Mouse (Mus musculus): ENCODE data around the gene Tgfbi. TPM values are rescaled to one million over a fixed set of nuclear protein-coding genes. Genes with fewer than 3 reads are reported as not detected.

Gene Tgfbi
- polyA plus RNA-seq, 2 experiments: 6.1 to 6.7 TPM

DNA sequence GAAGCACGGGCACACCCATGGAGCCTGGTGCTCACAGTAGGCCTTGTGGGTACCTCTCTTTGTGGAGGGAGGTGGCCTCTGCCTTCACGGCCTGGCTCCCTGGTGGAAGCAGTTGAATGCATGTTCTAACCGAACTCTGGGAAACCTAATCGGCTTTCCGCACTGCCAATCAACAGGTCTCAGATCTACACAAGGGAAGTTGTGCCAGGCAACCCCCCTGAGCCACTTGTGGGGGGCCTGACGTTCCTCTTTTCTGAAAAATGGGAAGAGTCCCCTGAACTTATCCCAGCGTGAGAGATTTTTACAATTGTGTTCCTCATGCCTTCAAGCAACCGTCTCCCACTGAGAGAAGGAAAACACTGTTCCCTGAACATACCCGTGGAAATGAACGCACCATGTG, 5.9 kb downstream of the Tgfbi start:
- no peak for DNase-seq (ENCODE audit: low read depth in 3 of 3, low spot score in 3 of 3)
- 40% methylated on average over 10 of the region's 10 CpGs for WGBS (ENCODE audit: insufficient replicate concordance)
- Histone ChIP-seq H3K4me3 (ENCODE audit: insufficient read depth in 1 of 2, low read depth in 2 of 2, low read length in 2 of 2) (no peak overlapping the region), H3K36me3 (replicated peaks; ENCODE audit: control insufficient read depth, insufficient read depth, low read depth) (no peaks in the 10 kb centered on the region), H3K27me3 (ENCODE audit: control insufficient read depth, insufficient read depth, low read length) (no peaks in the 10 kb centered on the region), H3K4me2 (ENCODE audit: low read depth) (no peak overlapping the region), H3K9ac (replicated peaks) (no peak overlapping the region), H3K9me3 (ENCODE audit: control insufficient read depth, low read length) (no peaks in the 10 kb centered on the region), H3K4me1 (replicated peaks; ENCODE audit: control insufficient read depth in 2 of 2, insufficient read depth in 2 of 2, low read length in 1 of 2) (peaks cover 2 to 24% of the 10 kb centered on the region in 2 experiments; a peak in 2 of 4 replicates), H3K27ac (no peak overlapping the region)
- no peak for ATAC-seq (ENCODE audit: insufficient read depth)
- no peak for TF ChIP-seq CTCF (IDR thresholded peaks at IDR 0.05; ENCODE audit: low read depth)
- TF ChIP-seq EP300 (IDR thresholded peaks at IDR 0.05; ENCODE audit: low read depth): no peak

DNA sequence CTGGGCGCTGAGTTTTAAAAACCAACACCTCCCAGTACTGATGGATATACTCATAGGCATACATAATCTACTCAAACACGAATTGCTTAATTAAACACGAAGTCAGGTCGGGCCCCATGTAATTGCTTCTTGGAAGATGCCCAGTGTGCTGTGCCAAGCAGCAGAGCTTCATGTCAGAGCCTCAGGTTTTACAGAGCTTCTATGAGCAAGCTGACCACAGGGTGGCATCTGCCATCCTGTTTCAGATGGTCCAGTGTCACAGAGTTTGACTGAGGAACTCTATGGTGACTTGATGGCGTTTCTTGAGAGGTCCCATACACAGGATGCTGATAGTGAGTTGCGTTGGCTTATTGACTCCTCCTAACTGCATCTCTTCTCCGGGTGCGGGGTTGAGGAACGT, 6.5 kb downstream of the Tgfbi start:
- TF ChIP-seq EP300 (IDR thresholded peaks at IDR 0.05; ENCODE audit: low read depth) (no peak), CTCF (IDR thresholded peaks at IDR 0.05; ENCODE audit: low read depth) (no peak)
- Histone ChIP-seq H3K27ac (no peak overlapping the region), H3K4me2 (ENCODE audit: low read depth) (no peak overlapping the region), H3K4me3 (ENCODE audit: insufficient read depth in 1 of 2, low read depth in 2 of 2, low read length in 2 of 2) (no peak overlapping the region), H3K36me3 (replicated peaks; ENCODE audit: control insufficient read depth, insufficient read depth, low read depth) (no peaks in the 10 kb centered on the region), H3K9ac (replicated peaks) (no peak overlapping the region), H3K9me3 (ENCODE audit: control insufficient read depth, low read length) (no peaks in the 10 kb centered on the region), H3K4me1 (replicated peaks; ENCODE audit: control insufficient read depth in 2 of 2, insufficient read depth in 2 of 2, low read length in 1 of 2) (peaks cover 2 to 24% of the 10 kb centered on the region in 2 experiments; a peak in 2 of 4 replicates), H3K27me3 (ENCODE audit: control insufficient read depth, insufficient read depth, low read length) (no peaks in the 10 kb centered on the region)
- WGBS (ENCODE audit: insufficient replicate concordance): 41% methylated on average over 9 of the region's 9 CpGs
- ATAC-seq (ENCODE audit: insufficient read depth): no peak
- DNase-seq (ENCODE audit: low read depth in 3 of 3, low spot score in 3 of 3): no peak

DNA sequence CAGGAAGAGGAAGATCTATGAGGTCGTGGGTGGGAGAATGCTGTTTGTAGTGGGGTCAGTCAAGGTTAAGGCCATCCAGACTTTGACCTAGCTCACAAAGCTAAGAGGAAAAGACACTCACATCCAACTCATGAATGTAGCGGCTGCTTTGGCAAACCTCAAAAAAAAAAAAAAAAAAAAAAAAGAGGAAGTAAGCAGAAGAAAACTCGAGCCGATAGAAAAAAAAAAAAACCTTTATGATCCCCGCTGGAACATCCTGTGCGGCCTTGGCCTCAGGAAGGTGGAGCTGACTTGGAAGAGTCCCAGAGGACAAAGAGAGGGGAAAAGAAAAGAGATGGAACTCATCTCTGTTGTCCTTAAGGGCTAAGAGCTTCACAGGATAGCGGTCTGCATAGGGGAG, 7.1 kb downstream of the Tgfbi start:
- TF ChIP-seq EP300 (IDR thresholded peaks at IDR 0.05; ENCODE audit: low read depth) (no peak), CTCF (IDR thresholded peaks at IDR 0.05; ENCODE audit: low read depth) (no peak)
- H3K9ac ChIP-seq (replicated peaks): no peak overlapping the region
- H3K4me1 ChIP-seq (replicated peaks; ENCODE audit: control insufficient read depth in 2 of 2, insufficient read depth in 2 of 2, low read length in 1 of 2): peaks cover 2 to 24% of the 10 kb centered on the region in 2 experiments; a peak in 2 of 4 replicates
- no peak for DNase-seq (ENCODE audit: low read depth in 3 of 3, low spot score in 3 of 3)
- no peak overlapping the region for H3K4me2 ChIP-seq (ENCODE audit: low read depth)
- H3K4me3 ChIP-seq (ENCODE audit: insufficient read depth in 1 of 2, low read depth in 2 of 2, low read length in 2 of 2): no peak overlapping the region
- H3K27ac ChIP-seq: no peak overlapping the region
- 11% methylated on average over 7 of the region's 7 CpGs for WGBS (ENCODE audit: insufficient replicate concordance)
- H3K9me3 ChIP-seq (ENCODE audit: control insufficient read depth, low read length): no peaks in the 10 kb centered on the region
- ATAC-seq (ENCODE audit: insufficient read depth): no peak
- no peaks in the 10 kb centered on the region for H3K36me3 ChIP-seq (replicated peaks; ENCODE audit: control insufficient read depth, insufficient read depth, low read depth)
- H3K27me3 ChIP-seq (ENCODE audit: control insufficient read depth, insufficient read depth, low read length): no peaks in the 10 kb centered on the region

DNA sequence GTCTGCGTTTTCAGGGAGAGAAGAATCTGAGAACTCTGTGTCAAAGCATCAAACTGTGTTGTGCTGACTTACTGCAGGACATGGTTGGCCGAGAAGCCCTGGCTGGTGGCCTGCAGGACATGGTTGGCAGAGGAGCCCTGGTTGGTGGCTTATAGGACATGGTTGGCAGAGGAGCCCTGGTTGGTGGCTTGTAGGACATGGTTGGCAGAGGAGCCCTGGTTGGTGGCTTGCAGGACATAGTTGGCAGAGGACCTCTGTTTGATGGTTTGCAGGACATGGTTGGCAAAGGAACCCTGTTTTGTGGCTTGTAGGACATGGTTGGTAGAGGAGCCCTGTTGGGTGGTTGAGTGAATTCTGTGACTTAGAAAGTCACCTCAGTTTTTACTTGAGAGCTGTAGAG, 7.9 kb downstream of the Tgfbi start:
- no peak for DNase-seq (ENCODE audit: low read depth in 3 of 3, low spot score in 3 of 3)
- WGBS (ENCODE audit: insufficient replicate concordance): 60% methylated on average over 2 of the region's 2 CpGs
- Histone ChIP-seq H3K9me3 (ENCODE audit: control insufficient read depth, low read length) (no peaks in the 10 kb centered on the region), H3K4me1 (replicated peaks; ENCODE audit: control insufficient read depth in 2 of 2, insufficient read depth in 2 of 2, low read length in 1 of 2) (peaks cover under 1 to 18% of the 10 kb centered on the region in 2 experiments; a peak in 2 of 4 replicates), H3K9ac (replicated peaks) (no peak overlapping the region), H3K27ac (no peak overlapping the region), H3K27me3 (ENCODE audit: control insufficient read depth, insufficient read depth, low read length) (no peaks in the 10 kb centered on the region), H3K4me3 (ENCODE audit: insufficient read depth in 1 of 2, low read depth in 2 of 2, low read length in 2 of 2) (no peak overlapping the region), H3K36me3 (replicated peaks; ENCODE audit: control insufficient read depth, insufficient read depth, low read depth) (no peaks in the 10 kb centered on the region), H3K4me2 (ENCODE audit: low read depth) (no peak overlapping the region)
- TF ChIP-seq EP300 (IDR thresholded peaks at IDR 0.05; ENCODE audit: low read depth): no peak
- no peak for TF ChIP-seq CTCF (IDR thresholded peaks at IDR 0.05; ENCODE audit: low read depth)
- no peak for ATAC-seq (ENCODE audit: insufficient read depth)

DNA sequence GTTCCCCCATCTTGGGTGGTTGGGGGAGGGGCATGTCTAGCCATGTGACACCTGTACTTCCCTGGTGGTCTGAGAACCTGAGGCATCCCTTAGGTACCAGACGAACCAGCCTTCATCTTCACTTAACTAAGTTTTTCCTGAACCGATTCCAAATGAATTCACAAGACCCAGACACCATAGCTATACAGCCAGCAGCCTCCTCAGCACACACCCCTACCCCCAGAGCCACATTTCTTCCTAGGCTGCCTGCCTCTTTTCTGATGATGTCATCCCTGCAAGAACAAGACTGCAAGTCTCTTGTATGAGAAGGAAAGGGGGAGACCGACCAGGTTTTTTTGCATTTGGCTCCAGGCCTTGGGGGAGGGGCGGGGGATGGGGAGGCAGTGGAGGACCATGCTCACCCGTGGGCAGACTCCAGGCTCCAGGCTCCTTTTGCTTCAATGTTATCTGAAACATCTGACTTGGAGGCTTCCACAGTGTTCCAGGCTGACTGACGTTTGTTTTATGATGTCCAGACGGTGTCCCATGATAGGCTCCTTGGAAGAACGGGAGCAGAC, 13.0 kb downstream of the Tgfbi start:
- H3K9me3 ChIP-seq (ENCODE audit: control insufficient read depth, low read length): no peaks in the 10 kb centered on the region
- no peak for ATAC-seq (ENCODE audit: insufficient read depth)
- 41% methylated on average over 8 of the region's 8 CpGs for WGBS (ENCODE audit: insufficient replicate concordance)

More for the DNA sequence above, 13.0 kb downstream of the Tgfbi start:
- H3K36me3 ChIP-seq (replicated peaks; ENCODE audit: control insufficient read depth, insufficient read depth, low read depth): no peaks in the 10 kb centered on the region
- no peaks in the 10 kb centered on the region for H3K27me3 ChIP-seq (ENCODE audit: control insufficient read depth, insufficient read depth, low read length)
- H3K27ac ChIP-seq: no peak overlapping the region
- no peak overlapping the region for H3K9ac ChIP-seq (replicated peaks)
- no peak for DNase-seq (ENCODE audit: low read depth in 3 of 3, low spot score in 3 of 3)
- H3K4me2 ChIP-seq (ENCODE audit: low read depth): no peak overlapping the region
- TF ChIP-seq CTCF (IDR thresholded peaks at IDR 0.05; ENCODE audit: low read depth) (no peak), EP300 (IDR thresholded peaks at IDR 0.05; ENCODE audit: low read depth) (no peak)
- no peak overlapping the region for H3K4me3 ChIP-seq (ENCODE audit: insufficient read depth in 1 of 2, low read depth in 2 of 2, low read length in 2 of 2)
- H3K4me1 ChIP-seq (replicated peaks; ENCODE audit: control insufficient read depth in 2 of 2, insufficient read depth in 2 of 2, low read length in 1 of 2): no peaks in the 10 kb centered on the region
